Mouse (Mus musculus) liver, embryonic 11.5 days (tissue): ENCODE data around the gene Cebpa. TPM values are rescaled to one million over a fixed set of nuclear protein-coding genes. Genes with fewer than 3 reads are reported as not detected.

Experiments
- ATAC-seq: fragments of 200-750 bp; cut with Nextera tagmentation; replicated peaks from 2 replicates; pipeline ENCODE4 v1.8.0; 2017; ENCODE audit warnings: moderate number of reproducible peaks, mild to moderate bottlenecking, moderate TSS enrichment, moderate library complexity; ENCODE audit not compliant: low FRiP score
- DNase-seq: peaks from one replicate; pipeline ENCODE4 v3.0.0-alpha.2; 2017; ENCODE audit warnings: low spot score
- H3K27ac ChIP-seq: fragments of 300-500 bp; sonication (generic); 2 replicates; pipeline ENCODE4 v1.5.1; 2014; ENCODE audit warnings: mild to moderate bottlenecking, low read depth, low read length, control low read depth
- H3K27me3 ChIP-seq: fragments of 300-500 bp; sonication (generic); replicated peaks from 2 replicates; pipeline ENCODE4 v1.6.1; 2014; ENCODE audit warnings: low read length, mixed read lengths; ENCODE audit not compliant: control insufficient read depth, insufficient read depth
- H3K36me3 ChIP-seq: fragments of 300-500 bp; sonication (generic); 2 replicates; pipeline ENCODE4 v1.6.1; 2014; ENCODE audit warnings: mild to moderate bottlenecking, low read length, moderate library complexity, mixed read lengths; ENCODE audit not compliant: control insufficient read depth, insufficient read depth
- H3K4me1 ChIP-seq: fragments of 300-500 bp; sonication (generic); replicated peaks from 2 replicates; pipeline ENCODE4 v1.6.1; 2014; ENCODE audit warnings: low read length, mixed read lengths; ENCODE audit not compliant: control insufficient read depth, insufficient read depth
- H3K4me2 ChIP-seq: fragments of 300-500 bp; sonication (generic); 2 replicates; pipeline ENCODE4 v1.6.1; 2014; ENCODE audit warnings: mild to moderate bottlenecking, control low read depth, moderate library complexity
- H3K4me3 ChIP-seq: fragments of 300-500 bp; sonication (generic); 2 replicates; pipeline ENCODE4 v1.5.1; 2014; ENCODE audit warnings: low read depth, low read length, control low read depth
- H3K9ac ChIP-seq: fragments of 300-500 bp; sonication (generic); 2 replicates; pipeline ENCODE4 v1.6.1; 2014; ENCODE audit warnings: low read depth, low read length, control low read depth
- H3K9me3 ChIP-seq: fragments of 300-500 bp; sonication (generic); 2 replicates; pipeline ENCODE4 v1.6.1; 2016; ENCODE audit warnings: low read length, inconsistent platforms, mixed read lengths; ENCODE audit not compliant: control insufficient read depth
- WGBS: fragments of 180-500 bp; shearing (Covaris S2); extraction: QIAGEN DNeasy Blood & Tissue Kit; methylation state at CpG from one replicate; pipeline ENCODE4 v1.1.7; 2014; 5-methylcytosine and 5-hydroxymethylcytosine counted together
- microRNA-seq: library from miRNA; unstranded; fragments of <30 nt; microRNA quantifications from one replicate; pipeline ENCODE4, GENCODE M21; 2017; ENCODE audit warnings: borderline number of aligned reads
- polyA plus RNA-seq: library from polyadenylated mRNA; unstranded; fragments of >200 nt; fragmentation: Nextera tagmentation; extraction: Ambion mirVana; gene quantifications from 2 replicates; pipeline ENCODE4 v1.2.1, GENCODE M21; 2014

Gene Cebpa
- polyA plus RNA-seq, 1 experiment from 2014 or later = 8.2 TPM

- DNase-seq = no peak
- Histone ChIP-seq H3K9me3 (no peaks in the 10 kb centered on the region), H3K4me1 (peaks cover 9% of the 10 kb centered on the region), H3K4me3 (no peak overlapping the region), H3K36me3 (no peaks in the 10 kb centered on the region), H3K9ac (no peak overlapping the region), H3K27me3 (no peaks in the 10 kb centered on the region), H3K27ac (no peak overlapping the region), H3K4me2 (no peak overlapping the region)
- no peak for ATAC-seq
- WGBS = 79% methylated on average over 6 of the region's 6 CpGs
Measured at GRCm38 (mm10) chr7:35164131-35164530, 45.0 kb downstream of the Cebpa start.

- Histone ChIP-seq H3K9ac (no peak overlapping the region), H3K27ac (0 out of 2 replicates have a peak overlapping the region, but pooled peaks have one; percentile 17), H3K9me3 (no peaks in the 10 kb centered on the region), H3K4me3 (no peak overlapping the region), H3K4me1 (peaks cover 9% of the 10 kb centered on the region), H3K4me2 (no peak overlapping the region), H3K27me3 (no peaks in the 10 kb centered on the region), H3K36me3 (no peaks in the 10 kb centered on the region)
- DNase-seq = no peak
- ATAC-seq = no peak
- 62% methylated on average over 5 of the region's 5 CpGs for WGBS
Measured at GRCm38 (mm10) chr7:35166988-35167387, 47.9 kb downstream of the Cebpa start.

GRCm38 (mm10) chr7:35167925-35168324 lies 48.8 kb downstream of the Cebpa start:
- Histone ChIP-seq H3K27me3 (no peaks in the 10 kb centered on the region), H3K9me3 (no peaks in the 10 kb centered on the region), H3K27ac (0 out of 2 replicates have a peak overlapping the region, but pooled peaks have one; percentile 17), H3K9ac (no peak overlapping the region), H3K4me2 (no peak overlapping the region), H3K4me1 (peaks cover 9% of the 10 kb centered on the region), H3K4me3 (no peak overlapping the region), H3K36me3 (no peaks in the 10 kb centered on the region)
- DNase-seq (no peak), ATAC-seq (peak; percentile 64)
- WGBS = 54% methylated on average over 2 of the region's 2 CpGs

GRCm38 (mm10) chr7:35169341-35169740 lies 50.2 kb downstream of the Cebpa start:
- 16% methylated on average over 6 of the region's 6 CpGs for WGBS
- DNase-seq (peak; percentile 70), ATAC-seq (0 out of 2 replicates have a peak, but pooled peaks have one; percentile 28)
- H3K4me3 ChIP-seq = no peak overlapping the region
- no peaks in the 10 kb centered on the region for H3K27me3 ChIP-seq
- H3K9ac ChIP-seq = no peak overlapping the region
- no peaks in the 10 kb centered on the region for H3K9me3 ChIP-seq
- H3K4me1 ChIP-seq = peaks cover 9% of the 10 kb centered on the region
- H3K27ac ChIP-seq = no peak overlapping the region
- H3K4me2 ChIP-seq = no peak overlapping the region
- no peaks in the 10 kb centered on the region for H3K36me3 ChIP-seq

Small RNA genes within 50 kb of the gene (microRNA-seq; reads per million reads assigned to microRNA genes)
- gene Gm25033 = not detected

Other genes starting within 250 kb of the Cebpa start
- 53.4 and 55.7 TPM in 2 replicates for gene Pepd, start 206.9 kb upstream of the Cebpa start, polyA plus RNA-seq
- gene Cebpg, start 62.7 kb upstream of the Cebpa start, polyA plus RNA-seq = 25.6 and 26.2 TPM in 2 replicates
- 0.60 and 1.9 TPM in 2 replicates for gene Slc7a10, start 67.1 kb downstream of the Cebpa start, polyA plus RNA-seq
- gene Lrp3, start 96.2 kb downstream of the Cebpa start, polyA plus RNA-seq = 2.6 and 3.9 TPM in 2 replicates
- gene Gpatch1, start 199.1 kb downstream of the Cebpa start, polyA plus RNA-seq = 15.3 and 16.1 TPM in 2 replicates
- 6.1 and 6.8 TPM in 2 replicates for gene Rhpn2, start 214.9 kb downstream of the Cebpa start, polyA plus RNA-seq